Mouse (Mus musculus) lung, postnatal 25 days (tissue): Measurements from ENCODE around the gene Myo1a.
"Not testable (repeated sequence)": the region's sequence is repeated elsewhere in the genome, so short reads cannot be mapped to it uniquely, and the experiment has no call there.

ENCODE experiments used
- DNase-seq: peaks from one replicate; pipeline ENCODE4 v3.0.0; 2022; ENCODE audit warnings: low spot score

The Myo1a gene

DNA sequence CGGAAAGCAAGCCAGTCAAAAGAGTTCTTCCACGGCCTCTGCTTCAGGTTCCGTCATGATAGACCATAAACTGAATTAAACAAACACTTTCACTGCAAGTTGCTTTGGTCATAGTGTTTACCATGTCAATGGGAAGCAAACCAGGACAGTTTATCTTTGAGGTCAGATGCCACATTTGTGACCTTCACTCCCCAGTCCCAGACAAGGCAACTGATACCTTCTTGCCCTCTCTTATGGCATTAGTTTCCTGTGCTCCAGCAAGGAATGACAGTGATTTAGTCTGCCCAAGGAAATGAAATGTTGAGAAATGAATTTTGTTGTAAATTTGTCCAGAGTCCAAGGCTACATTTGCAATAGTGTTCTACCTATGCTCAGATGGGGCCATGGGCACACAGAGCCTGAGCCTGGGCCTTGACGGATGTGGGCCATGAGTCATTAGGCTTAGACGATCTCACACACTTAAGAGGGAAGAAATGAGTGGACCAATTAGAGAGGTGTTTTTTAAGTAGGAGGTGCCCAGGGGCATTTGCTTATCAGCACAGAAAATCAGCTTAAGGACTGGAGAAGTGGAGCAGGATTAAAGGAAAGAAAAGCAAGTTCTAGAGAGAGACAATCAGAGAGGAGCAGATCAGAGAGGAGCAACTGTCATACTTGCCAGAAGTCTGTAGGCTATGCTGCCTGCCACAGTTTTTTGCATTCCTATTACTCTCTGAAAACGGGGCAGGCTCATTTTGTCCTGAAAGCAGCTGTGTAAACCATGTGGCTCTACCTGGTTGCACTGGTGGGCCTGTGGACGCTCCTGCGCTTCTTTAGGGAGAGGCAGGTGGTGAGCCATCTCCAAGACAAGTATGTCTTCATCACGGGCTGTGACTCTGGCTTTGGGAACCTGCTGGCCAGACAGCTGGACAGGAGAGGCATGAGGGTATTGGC lies 54.5 kb downstream of the Myo1a start, which contains the start of the genes Rdh1 and Rdh16f1:
TSS of gene Rdh1 (plus strand) at position 541 of the 930 bp plus-strand sequence.
TSS of gene Rdh16f1 (plus strand) at position 607 of the 930 bp plus-strand sequence.
- no peak for DNase-seq

DNA sequence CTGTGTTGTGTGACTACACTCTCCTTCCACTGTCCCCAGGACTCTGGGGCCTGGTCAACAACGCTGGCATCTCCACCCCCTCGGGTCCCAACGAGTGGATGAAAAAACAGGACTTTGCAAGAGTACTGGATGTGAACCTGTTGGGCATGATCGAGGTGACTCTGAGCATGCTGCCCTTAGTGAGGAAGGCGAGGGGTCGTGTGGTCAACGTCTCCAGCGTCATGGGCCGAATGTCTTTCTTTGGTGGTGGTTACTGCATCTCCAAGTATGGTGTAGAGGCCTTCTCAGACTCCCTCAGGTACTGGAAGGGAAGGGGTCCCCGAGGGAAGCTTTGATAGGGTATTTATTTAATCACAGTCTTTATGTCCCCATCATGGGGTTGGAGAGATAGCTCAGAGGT lies 58.0 kb downstream of the Myo1a start:
- not testable (repeated sequence) for DNase-seq

DNA sequence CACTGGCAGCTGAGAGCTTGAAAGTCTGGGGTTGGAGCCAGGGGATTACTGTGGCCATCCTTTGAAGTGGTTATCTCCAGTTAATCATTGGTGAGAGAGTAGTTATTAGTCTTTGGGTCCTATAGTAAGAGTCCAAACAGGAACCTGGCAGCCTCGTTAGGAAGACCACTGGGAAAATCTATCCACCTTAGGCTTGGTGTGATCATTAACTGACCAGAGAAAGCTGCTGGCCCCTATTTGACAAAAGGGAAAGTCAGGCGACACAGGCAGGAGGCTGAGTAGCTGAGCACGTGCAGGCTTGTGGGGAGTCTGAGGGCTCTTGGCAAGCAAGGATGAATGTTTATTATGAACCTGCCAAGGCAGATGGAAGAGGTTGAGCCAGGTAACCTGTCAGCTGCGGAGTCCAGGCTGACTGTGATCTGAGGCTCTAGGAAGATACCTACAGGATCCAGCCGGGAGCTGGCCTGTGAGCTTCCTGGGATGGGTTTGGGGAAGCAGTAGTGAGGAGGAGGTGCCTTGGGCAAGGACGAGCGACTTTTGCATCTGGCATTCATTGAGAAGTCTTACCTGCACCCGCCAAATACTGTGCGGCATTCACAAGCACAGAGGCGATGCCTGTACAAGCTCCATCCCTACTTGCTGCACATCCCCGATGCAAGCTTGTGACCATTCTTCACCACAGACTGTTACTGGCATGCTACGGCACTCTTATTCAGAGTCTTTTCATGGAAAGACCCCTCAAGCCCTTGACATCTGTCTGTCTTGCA lies 59.1 kb downstream of the Myo1a start:
- no peak for DNase-seq

DNA sequence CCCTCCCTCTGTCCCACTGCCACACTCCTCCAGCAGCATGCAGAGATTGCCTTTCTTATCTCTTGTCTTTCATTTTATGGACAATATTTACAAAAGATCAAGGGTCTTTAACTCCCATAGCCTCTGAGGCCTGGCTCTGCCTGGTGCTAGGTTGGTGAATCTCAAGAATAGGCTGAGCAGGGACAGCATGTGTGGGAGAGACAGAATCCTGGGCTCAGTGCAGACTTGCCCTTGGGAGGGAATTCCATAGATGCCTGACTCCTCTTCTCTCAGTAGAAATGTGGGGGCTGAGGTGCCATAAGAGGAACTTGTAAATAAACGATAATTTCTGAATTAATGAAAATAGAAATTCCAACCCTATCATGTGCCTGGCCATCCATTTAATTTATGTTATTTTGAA lies 61.6 kb downstream of the Myo1a start:
- no peak for DNase-seq
